Mouse (Mus musculus) kidney, adult 2 months (tissue): ENCODE results near the gene Styx. TPM values are rescaled to one million over a fixed set of nuclear protein-coding genes. Genes with fewer than 3 reads are reported as not detected.

Source experiments
- DNase-seq: peaks from one replicate; pipeline ENCODE4 v3.0.0; 2021
- H3K27ac ChIP-seq: fragments of 200-500 bp; 2 replicates; pipeline ENCODE4 v1.5.1; 2012; ENCODE audit warnings: low read depth, low read length, control low read depth, inconsistent platforms; ENCODE audit not compliant: insufficient read depth
- H3K27me3 ChIP-seq: fragments of 200-500 bp; replicated peaks from 2 replicates; pipeline ENCODE4 v1.6.1; 2012; ENCODE audit warnings: mild to moderate bottlenecking, moderate library complexity, low read length, inconsistent platforms; ENCODE audit not compliant: control insufficient read depth, insufficient read depth
- H3K36me3 ChIP-seq: fragments of 200-500 bp; 2 replicates; pipeline ENCODE4 v1.6.1; 2012; ENCODE audit warnings: mild to moderate bottlenecking, moderate library complexity, low read length, inconsistent platforms; ENCODE audit not compliant: control insufficient read depth, insufficient read depth
- H3K4me1 ChIP-seq: fragments of 200-500 bp; 2 replicates; pipeline ENCODE4 v1.6.1; 2011; ENCODE audit warnings: low read length; ENCODE audit not compliant: control insufficient read depth, insufficient read depth
- H3K4me3 ChIP-seq: fragments of 200-500 bp; 2 replicates; pipeline ENCODE4 v1.5.1; 2011; ENCODE audit warnings: mild to moderate bottlenecking, low read depth, low read length, control low read depth; ENCODE audit not compliant: insufficient read depth
- CTCF ChIP-seq: fragments of 200-500 bp; conservative IDR thresholded peaks from 2 replicates; pipeline ENCODE4 v1.5.1; 2011; ENCODE audit warnings: low read depth, mild to moderate bottlenecking, control low read depth, low read length, moderate library complexity, mixed read lengths; ENCODE audit not compliant: insufficient read depth, insufficient read length
- POLR2A ChIP-seq: fragments of 200-500 bp; IDR thresholded peaks from one replicate; pipeline ENCODE4 v1.6.1; 2011; ENCODE audit warnings: low read depth, low read length, control low read depth
- WGBS: fragments of 180-500 bp; shearing (Covaris S2); methylation state at CpG from one replicate; pipeline ENCODE4 v1.1.7; 2018; 5-methylcytosine and 5-hydroxymethylcytosine counted together
- polyA plus RNA-seq: library from polyadenylated mRNA; depleted of rRNA; stranded (reverse); fragments of >200 nt; gene quantifications from 2 replicates; pipeline ENCODE4 v1.2.3, GENCODE M21; 2012

Gene Styx
- polyA plus RNA-seq, 1 experiment = 3.0 TPM

GRCm38 (mm10) chr14:45364211-45365195 lies 13.6 kb downstream of the Styx start:
- no peaks in the 10 kb centered on the region for H3K27me3 ChIP-seq
- DNase-seq = peak; percentile 76
- no peak overlapping the region for H3K4me3 ChIP-seq
- no peak overlapping the region for H3K27ac ChIP-seq
- peaks cover 5% of the 10 kb centered on the region for H3K36me3 ChIP-seq
- no peak for TF ChIP-seq POLR2A
- TF ChIP-seq CTCF = no peak
- no peaks in the 10 kb centered on the region for H3K4me1 ChIP-seq
- WGBS = 86% methylated on average over 16 of the region's 16 CpGs

- Histone ChIP-seq H3K4me3 (no peak overlapping the region), H3K27me3 (no peaks in the 10 kb centered on the region), H3K4me1 (no peaks in the 10 kb centered on the region), H3K27ac (no peak overlapping the region), H3K36me3 (peaks cover 9% of the 10 kb centered on the region)
- TF ChIP-seq CTCF (no peak), POLR2A (no peak)
- WGBS = 92% methylated on average over 6 of the region's 6 CpGs
- DNase-seq = no peak
Observed at GRCm38 (mm10) chr14:45365196-45365587, 14.3 kb downstream of the Styx start.

GRCm38 (mm10) chr14:45378771-45379170 lies 27.9 kb downstream of the Styx start:
- no peak overlapping the region for H3K4me3 ChIP-seq
- DNase-seq = peak; percentile 79
- peaks cover 2% of the 10 kb centered on the region; the same call in 1 of the 2 replicates for H3K36me3 ChIP-seq
- 23% methylated on average over 3 of the region's 3 CpGs for WGBS
- peak overlapping the region; percentile 53 for H3K27ac ChIP-seq
- TF ChIP-seq POLR2A (no peak), CTCF (no peak)
- H3K4me1 ChIP-seq = peaks cover 8% of the 10 kb centered on the region; the same call in 1 of the 2 replicates
- no peaks in the 10 kb centered on the region for H3K27me3 ChIP-seq

- TF ChIP-seq POLR2A (no peak), CTCF (no peak)
Observed at GRCm38 (mm10) chr14:45380756-45381155, 29.9 kb downstream of the Styx start.

DNA sequence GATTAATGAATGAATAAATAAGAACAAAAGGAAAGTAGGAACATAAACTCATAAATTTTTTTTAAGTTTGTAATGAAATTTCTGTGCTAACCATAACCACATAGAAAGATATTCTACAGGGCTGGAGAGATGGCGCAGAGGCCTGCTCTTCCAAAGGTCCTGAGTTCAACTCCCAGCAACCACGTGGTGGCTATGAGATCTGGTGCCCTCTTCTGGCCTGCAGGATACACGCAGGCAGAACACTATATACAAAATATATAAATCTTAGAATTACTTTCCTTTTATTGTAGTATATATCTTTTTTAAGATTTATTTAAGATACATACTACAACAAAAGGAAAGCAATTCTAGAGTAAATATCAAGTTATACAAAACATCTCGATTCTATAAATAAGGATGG lies 32.0 kb downstream of the Styx start:
- Histone ChIP-seq H3K27ac (no peak overlapping the region), H3K36me3 (peaks cover 2% of the 10 kb centered on the region; the same call in 1 of the 2 replicates), H3K27me3 (no peaks in the 10 kb centered on the region), H3K4me1 (peaks cover 19% of the 10 kb centered on the region; the same call in 1 of the 2 replicates), H3K4me3 (no peak overlapping the region)
- DNase-seq = no peak
- TF ChIP-seq POLR2A = no peak
- peak; percentile 43; the same call in 1 of the 2 replicates for TF ChIP-seq CTCF
- 76% methylated on average over 4 of the region's 4 CpGs for WGBS

More at GRCm38 (mm10) chr14:45380756-45381155, 29.9 kb downstream of the Styx start:
- WGBS = 68% methylated on average over 6 of the region's 6 CpGs
- no peak for DNase-seq
- H3K27me3 ChIP-seq = no peaks in the 10 kb centered on the region
- peaks cover 8% of the 10 kb centered on the region; the same call in 1 of the 2 replicates for H3K4me1 ChIP-seq
- peaks cover 2% of the 10 kb centered on the region; the same call in 1 of the 2 replicates for H3K36me3 ChIP-seq
- no peak overlapping the region for H3K4me3 ChIP-seq
- H3K27ac ChIP-seq = no peak overlapping the region

DNA sequence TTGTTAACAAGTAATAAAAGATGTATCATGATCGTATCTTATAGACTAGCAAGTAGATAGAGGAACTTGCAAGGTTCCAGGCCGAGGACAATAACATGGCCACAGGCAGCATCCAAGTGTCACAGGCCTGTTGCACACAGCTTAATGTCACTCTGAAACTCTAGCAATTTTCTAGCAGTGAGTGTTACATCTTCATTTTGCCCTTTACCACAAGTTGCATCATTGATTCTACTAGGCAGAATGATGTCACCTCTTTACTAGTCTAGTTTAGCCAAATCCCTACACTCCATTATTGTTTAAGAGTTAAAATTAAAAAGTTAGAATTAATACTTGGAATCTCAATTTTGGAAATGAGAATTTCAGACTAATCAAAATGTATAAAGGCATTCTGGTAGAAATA lies 34.7 kb downstream of the Styx start:
- no peak for TF ChIP-seq POLR2A
- TF ChIP-seq CTCF = no peak
- no peak for DNase-seq
- WGBS = 90% methylated on average over 2 of the region's 2 CpGs
- H3K36me3 ChIP-seq = peaks cover 2% of the 10 kb centered on the region; the same call in 1 of the 2 replicates
- no peaks in the 10 kb centered on the region for H3K27me3 ChIP-seq
- H3K27ac ChIP-seq = no peak overlapping the region
- H3K4me3 ChIP-seq = no peak overlapping the region
- peaks cover 14% of the 10 kb centered on the region; the same call in 1 of the 2 replicates for H3K4me1 ChIP-seq

GRCm38 (mm10) chr14:45387480-45387879 lies 36.6 kb downstream of the Styx start:
- peak; percentile 84 for DNase-seq
- no peak for TF ChIP-seq CTCF
- no peak for TF ChIP-seq POLR2A
- Histone ChIP-seq H3K36me3 (no peaks in the 10 kb centered on the region; the same call in 1 of the 2 replicates), H3K4me1 (peaks cover 14% of the 10 kb centered on the region; the same call in 1 of the 2 replicates), H3K27ac (peak overlapping the region; percentile 98), H3K27me3 (no peaks in the 10 kb centered on the region), H3K4me3 (peak overlapping the region; percentile 90)
- WGBS = 18% methylated on average over 2 of the region's 2 CpGs
